Mouse (Mus musculus): ENCODE results near the gene Elk3.

Elk3 gene

DNA sequence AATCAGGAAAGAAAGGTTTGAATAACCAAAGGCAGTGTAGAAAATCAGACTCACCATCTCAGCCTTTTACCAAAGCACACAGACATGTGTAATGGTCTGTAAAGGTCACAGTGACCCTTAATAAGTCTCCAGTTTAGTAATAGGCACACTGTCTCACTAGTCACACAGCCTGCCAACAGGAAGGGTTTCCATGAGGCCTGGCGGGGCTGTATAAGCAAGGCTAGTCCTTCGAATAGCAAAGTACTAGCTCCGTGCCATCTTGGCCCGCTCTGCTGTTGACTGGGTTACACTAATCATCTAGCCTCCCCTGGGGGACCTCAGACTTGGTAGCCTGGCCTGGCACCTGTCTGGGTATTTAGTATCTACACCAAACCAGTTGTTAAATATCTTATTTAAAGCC, 20.6 kb upstream of the Elk3 start:
- DNase-seq (ENCODE audit: inconsistent ontology term), result no peak

DNA sequence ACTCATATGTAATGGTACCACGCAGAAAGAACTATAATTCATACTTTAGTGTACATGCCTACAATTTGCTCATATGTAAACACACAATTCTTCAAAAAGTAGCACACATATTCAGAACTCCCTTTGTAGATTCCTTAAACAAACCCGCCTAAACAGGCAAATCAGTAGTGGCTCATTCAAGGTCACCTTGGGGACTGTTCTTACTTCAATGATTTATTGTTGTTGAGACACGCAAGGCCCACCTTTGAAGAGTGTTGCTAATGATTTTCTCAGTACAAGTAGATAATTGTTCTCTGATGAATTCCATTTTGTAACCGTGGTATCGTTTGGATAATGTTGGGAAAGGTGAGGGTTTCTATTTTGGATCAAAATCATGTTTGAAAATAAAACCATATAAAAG, 17.4 kb upstream of the Elk3 start:
- no peak for DNase-seq (ENCODE audit: inconsistent ontology term)

DNA sequence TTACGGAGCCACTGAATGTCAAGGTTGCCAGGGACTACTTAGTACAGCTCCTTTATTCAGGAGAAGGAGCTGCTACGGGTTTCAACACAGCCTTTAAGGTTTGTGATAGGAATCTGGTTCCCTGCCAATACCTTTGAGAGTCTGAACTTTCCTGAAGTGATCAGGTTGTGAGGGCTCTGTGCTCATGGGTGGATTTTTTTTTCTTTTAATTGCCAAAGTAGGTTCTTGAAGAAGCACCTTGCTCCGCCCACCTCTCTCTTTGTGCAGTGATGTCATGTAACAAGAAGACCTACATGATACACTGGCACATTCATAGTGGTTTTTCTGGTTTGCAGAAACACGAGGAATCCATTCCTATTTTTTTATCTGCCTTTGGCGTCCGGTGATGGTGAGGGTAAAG, 16.3 kb upstream of the Elk3 start:
- DNase-seq (ENCODE audit: inconsistent ontology term), result no peak

DNA sequence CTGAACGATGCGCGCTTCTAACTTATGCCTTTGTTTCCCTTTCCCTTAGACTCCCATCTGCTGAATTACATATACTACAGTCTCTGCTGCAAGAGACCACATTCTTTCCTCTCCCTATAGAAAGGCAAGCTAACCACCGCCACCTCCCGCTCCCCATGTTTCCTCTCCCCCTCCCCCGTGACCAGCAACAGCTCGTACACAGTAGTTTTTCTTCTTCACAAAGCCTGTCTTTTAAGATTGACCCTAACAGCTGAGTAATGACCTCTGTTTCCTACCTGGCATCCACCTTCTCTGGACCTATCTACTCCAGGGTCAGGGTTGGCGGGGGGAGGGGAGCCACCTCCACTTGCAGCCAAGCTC, 15.8 kb upstream of the Elk3 start:
- no peak for DNase-seq (ENCODE audit: inconsistent ontology term)

DNA sequence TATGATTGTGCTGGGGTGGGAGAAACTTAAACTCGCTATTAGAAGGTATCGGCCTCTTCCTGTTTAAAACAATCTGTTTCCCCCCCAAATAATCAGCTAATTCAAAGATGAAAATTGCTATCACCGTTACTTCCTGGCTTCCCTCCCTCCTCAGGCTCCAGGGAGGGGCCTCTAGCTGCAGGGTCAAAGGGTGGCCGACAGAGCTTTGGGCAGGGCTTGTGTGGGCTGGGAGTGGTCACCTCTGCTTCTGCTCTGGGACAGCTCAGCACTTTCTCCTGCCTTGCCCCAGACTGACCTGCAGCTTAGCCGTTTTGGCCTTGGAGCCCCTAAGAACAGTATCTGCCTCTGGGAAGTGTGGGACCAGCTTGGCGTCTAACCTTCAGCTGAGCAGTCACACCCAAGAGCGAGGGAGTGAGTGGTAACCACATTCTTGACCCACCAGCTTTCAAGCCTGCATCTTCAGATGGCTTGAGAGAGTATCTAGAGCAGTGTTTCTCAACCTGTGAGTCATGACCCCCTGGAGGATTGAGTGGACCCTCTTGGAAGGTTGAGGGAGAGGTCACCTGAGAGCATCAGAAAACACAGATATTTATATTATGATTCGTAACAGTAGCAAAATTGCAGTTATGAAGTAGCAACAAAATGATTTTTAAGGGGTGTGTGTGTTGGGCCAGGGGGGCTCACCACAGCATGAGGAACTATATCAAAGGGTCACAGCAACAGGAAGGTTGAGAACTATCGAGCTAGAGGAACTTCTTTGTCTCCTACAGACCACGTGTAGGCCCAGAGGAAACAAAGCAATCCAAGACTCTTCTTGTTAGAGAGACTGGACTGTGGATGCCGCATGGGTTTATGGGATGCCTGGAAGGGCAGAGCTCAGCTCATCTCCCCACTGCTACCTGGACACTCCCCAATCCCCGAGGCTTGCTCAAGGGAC, 15.1 kb upstream of the Elk3 start:
- no peak for DNase-seq (ENCODE audit: inconsistent ontology term)

DNA sequence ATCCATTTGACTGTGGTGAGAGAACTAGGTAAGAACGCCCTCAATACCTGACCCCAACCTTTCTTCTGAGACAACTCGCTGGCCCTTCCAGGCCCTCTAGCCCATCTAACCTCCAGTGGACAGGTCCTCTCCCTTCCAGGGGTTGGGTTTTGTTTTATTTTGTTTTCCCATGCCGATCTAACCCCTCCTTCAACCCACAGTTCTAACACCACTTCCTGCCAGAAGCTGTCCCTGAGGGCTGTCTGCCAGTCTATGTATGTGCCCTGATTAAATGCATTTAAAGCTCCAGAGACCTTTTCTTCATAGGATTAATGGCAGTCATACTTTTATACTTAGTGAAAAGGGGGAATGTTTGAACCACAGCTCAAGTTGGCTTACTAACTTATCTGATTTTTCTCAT, 14.4 kb upstream of the Elk3 start:
- no peak for DNase-seq (ENCODE audit: inconsistent ontology term)

DNA sequence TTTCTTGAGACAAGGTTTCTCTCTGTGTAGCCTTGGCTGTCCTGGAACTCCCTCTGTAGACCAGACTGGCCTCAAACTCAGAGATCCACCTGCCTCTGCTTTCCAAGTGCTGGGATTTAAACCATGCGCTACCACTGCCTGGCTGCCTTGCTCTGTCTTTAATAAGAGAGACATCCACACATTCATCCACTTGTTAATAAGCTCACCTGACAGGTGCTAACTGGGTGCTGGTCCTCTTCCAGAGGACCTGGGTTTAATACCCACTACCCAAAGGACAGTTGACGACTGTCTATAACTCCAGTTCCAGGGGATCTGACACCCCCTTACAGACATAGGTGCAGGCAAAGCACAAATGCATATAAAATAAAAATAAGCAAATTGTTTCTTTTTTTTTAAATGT, 13.5 kb upstream of the Elk3 start:
- DNase-seq (ENCODE audit: inconsistent ontology term), result no peak

DNA sequence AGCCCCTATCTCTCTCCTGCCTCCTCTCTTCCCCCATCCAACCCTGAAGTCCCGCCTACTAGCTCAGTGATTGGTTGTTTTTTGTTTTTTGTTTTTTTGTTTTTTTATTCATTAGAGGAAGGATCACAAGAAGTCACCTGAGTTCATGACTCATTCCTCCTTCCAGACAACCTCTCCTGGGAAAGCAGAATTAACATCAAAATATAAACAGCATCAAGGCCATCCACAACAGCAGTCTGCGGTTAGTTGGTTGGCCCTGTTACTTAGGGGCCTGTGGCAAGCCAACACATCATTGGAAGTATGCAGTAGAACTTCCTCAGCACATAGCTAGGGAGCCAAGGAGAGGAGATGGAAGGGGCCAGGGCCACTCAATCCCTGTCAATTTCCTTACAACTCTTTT, 12.7 kb upstream of the Elk3 start:
- no peak for DNase-seq (ENCODE audit: inconsistent ontology term)

DNA sequence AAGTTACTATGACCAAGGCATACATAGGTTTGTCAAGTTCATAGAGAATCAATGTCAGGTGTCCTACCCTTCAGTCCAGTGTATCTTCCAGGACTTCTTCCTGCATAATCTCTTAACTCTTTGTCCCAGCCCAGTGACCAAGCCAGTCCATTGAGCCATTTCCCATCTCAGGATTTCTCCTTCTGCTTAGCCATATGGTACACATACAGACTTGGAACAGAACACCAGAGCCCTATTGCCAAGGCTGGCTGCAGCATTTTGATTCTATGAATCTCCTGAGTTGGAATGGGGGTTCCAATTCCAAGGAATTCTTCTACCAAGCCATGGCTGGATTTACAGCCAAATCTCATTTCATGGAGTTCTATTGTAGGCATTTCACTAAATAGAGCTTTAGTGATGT, 10.8 kb upstream of the Elk3 start:
- DNase-seq (ENCODE audit: inconsistent ontology term), result no peak

DNA sequence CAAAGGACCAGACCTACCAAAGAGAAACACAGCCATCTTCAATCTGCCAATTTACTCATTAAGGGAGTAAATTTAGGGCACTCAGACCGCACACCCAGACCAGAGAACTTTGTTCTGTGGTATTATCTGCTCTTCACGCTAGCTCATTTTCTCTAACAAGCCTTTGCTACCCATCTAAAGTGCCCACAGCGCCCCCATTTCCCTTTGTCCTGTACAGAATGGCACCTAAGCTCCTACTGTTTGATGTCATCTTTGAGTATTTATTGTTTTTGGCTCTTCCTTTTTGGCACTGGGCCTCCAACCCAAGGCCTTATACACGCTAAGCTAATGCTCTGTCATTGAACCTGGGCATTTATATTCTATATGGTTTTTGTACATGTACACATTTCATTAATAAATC, 9.2 kb upstream of the Elk3 start:
- DNase-seq (ENCODE audit: inconsistent ontology term), result no peak

DNA sequence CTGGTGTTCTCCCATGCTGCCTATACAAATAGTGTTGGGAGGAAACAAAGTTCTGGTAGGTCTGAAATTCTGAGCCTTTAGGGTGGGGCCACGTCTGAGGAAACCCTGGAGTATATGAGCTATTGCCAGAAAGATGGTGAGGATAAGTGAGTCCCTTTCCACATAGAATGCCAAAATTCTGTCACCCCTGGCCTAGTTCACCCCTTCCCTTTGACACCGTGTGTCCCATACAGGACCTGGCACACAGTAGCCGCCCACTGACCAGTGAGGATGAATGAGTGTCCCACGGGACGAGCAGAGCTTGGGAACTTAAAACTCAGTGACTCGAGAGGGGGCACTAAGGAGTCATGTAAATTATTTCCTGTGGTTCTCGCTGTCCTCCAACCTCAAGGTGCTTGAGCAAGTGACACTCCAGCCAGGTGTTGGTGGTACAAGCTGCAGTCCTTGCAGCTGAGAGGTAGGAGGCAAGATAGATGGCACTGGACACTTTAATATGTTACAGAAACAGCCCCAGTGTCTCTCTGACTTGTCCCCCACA, 8.7 kb upstream of the Elk3 start:
- no peak for DNase-seq (ENCODE audit: inconsistent ontology term)

DNA sequence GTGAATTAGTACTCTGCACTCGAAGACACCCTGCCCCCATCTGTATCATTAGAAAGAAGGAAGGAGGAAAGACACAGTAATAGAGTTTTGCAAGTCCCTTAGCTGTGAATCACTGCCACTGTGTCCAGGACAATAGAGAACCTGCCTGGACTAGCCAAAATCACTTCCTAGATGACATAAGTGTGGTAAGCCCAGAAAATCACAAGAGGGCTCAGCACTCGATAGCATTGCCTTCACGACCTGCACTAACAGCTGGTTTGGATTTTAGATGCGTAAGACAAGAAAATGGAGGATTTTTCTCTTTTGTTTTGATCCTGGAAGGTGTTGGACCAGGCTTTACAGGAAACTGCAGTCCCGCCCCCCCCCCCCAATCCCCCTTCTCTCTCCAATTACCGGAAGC, 6.0 kb upstream of the Elk3 start:
- DNase-seq (ENCODE audit: inconsistent ontology term), result no peak

DNA sequence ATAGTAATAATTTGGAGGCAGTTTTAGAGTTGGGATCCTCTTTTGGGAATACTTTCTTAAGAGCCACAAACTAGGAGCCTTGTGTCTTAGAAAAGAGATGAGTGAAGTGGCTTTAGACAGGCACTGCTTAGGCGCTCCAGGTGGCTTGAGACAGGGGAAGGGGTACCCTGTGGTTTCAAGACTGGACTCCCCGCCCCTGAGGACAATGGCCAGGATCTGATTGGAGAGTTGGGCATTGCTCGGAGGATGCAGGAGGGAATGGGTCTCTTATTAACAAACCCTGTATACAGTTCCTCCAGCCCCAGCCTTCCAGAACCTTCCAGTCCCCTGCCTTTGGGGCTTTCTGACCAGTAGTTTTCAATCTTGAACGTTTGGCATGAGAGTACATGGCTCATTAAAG, 641 bp upstream of the Elk3 start:
- no peak for DNase-seq (ENCODE audit: inconsistent ontology term)

DNA sequence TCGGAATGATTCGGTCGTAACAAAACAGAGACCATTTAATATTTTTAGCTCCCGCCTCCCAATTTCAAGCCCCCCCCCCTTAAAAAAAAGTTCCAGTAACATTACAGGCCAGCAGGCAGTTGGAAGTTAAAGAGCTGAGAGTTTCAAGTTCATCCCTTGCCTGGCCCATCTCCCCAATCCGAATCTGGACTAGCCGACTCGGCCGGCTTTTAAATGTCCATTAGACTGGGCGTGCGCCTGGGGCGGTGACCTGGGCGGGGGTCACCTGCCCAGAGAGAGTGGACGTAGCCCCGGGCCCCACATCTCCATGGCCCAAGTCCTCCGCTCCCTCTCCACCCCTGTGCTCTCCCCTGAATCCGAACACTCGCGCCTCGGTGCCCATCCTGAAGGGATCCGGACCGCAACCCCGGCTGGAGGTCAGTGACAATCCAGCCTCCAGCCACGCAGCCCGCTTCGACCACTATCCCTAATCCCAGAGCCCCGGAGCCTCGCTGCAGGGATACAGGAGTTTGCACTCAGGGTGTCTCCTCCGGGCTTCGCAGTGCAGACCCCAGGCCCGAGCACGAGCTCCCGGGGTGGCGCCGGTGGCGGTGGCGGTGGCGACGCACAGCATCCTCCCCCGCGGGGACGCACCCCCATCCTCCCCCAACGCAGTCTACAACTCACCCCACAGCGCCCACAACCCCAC, 857 bp downstream of the Elk3 start:
- peak; percentile 56 for DNase-seq (ENCODE audit: inconsistent ontology term)

DNA sequence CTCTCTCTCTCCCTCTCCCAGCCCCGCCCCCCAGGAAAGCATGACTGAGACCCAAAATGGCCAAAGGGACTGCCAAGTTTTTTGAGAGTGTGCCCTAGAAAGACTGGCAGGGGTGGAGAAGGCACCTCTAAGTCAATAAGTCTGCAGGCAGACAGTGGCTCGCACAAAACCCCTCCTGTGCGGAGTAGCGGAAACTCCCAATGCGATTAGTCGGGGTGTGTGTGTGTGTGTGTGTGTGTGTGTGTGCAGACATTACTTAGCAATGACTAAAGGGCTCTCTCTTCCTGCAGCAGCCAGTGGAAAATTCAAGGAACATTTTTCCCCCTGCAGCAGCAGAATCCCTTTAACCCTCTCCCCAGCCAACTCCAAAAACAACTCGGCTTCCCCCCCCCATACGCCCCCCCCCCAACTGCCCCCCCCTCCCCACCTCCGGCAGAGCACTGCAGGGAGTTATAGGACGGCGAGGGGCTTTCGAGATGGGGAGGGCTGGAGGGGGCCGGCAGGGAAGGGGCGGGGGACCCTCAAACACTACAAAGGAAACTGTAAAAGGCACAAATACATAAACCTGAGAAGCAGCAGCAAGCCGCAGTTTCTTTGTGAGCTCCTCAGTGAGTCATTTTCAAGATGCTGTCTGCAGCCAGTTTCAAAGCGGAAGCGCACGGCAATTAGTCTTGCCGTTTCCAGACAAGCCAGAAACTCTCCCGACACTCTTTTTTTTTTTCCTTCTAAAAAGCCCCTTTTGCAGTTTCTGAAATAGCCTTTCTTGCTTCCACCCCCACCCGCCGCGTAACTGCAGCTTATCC, 1.6 kb downstream of the Elk3 start:
- peak; percentile 83 for DNase-seq (ENCODE audit: inconsistent ontology term)

DNA sequence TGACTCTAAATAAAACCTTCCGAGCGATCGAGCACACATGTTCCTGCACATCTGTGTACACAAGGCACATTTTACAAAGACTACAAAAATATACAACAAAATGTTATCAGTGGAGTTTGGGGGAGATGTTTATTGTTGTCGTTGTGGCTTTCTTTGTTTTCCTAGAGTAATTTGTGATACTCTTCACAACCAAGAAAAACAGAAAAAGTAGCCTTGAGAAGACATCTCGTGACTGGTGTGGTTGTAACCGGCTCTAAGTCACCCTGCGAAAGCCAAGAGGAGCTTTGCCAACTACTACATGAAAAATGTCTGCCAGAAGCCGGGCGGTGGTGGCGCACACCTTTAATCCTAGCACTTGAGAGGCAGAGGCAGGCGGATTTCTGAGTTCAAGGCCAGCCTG, 4.6 kb downstream of the Elk3 start:
- DNase-seq (ENCODE audit: inconsistent ontology term), result no peak

DNA sequence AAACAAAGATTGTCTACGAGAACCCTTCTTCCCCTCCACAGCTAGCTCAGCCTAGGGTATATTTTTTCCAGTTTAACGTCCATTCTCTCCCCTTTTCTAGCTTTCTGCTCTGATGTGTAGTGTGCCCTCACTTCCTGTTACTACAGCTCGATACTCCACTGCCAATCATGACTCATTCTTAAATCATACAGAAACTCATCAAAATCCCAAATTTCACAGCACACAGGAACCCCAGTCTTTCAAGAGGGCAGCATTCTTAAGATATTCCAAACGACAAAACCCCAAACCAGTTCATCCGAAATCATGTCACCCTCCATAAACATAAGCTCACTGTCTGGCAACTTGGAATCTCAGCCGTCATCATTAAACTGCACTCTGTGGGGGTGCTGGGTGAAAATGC, 5.0 kb downstream of the Elk3 start:
- peak; percentile 78 for DNase-seq (ENCODE audit: inconsistent ontology term)

DNA sequence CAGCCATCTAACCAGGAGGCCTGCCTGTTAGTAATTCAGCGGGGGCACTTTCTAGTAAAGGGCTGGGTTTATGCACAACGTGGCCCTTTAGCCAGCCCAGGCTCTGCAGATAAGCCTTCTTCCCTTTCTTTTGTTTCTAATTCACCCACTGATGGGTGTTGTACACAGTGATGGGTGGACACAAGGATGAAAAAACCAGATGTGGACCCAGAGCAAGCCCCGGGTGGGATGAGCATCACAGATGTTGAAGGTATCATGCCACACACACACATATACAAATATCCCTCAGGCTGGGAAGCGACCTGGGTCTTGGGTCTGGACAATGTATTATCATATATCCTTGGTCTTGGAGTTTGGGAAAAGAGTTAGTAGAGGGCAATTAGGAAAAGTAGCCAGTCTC, 7.7 kb downstream of the Elk3 start:
- no peak for DNase-seq (ENCODE audit: inconsistent ontology term)

DNA sequence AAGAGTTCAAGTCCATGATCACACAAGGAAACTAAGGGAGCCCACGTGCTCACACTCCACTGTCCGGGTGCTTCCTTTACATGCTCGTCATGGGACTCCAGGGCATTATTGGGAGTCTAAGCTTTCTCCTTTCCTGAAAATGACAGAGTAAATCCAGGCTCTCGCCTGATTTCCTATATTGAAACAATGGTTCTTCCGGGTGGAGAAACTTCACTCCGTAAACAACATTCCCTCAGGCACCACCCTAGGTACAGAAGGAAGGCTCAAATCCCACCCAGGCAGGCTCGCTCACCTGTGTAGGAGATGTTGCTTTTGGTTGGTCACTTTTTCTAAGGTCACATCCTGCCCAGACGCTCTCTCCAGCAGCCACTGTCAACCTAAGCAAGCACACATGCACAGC, 9.1 kb downstream of the Elk3 start:
- DNase-seq (ENCODE audit: inconsistent ontology term), result no peak

DNA sequence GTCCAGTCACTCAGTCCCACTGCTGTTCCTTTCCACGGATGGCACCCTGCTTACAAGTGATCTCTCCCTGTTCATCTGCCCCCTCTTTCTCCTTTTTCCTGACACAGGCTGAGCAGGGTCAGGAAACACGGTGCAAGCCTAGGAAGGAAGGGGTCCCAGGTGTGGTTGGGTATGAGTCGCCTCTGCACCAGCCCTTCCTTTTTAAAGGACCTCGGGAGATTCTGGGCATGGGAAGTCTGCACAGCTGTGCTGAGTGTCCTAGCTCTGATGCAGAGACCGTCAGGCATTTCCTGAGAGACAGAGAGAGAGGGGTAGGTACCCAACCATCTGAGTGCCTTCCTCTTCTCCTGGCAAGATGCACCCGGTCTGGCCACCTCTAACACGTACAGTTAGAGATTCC, 12.7 kb downstream of the Elk3 start:
- no peak for DNase-seq (ENCODE audit: inconsistent ontology term)

DNA sequence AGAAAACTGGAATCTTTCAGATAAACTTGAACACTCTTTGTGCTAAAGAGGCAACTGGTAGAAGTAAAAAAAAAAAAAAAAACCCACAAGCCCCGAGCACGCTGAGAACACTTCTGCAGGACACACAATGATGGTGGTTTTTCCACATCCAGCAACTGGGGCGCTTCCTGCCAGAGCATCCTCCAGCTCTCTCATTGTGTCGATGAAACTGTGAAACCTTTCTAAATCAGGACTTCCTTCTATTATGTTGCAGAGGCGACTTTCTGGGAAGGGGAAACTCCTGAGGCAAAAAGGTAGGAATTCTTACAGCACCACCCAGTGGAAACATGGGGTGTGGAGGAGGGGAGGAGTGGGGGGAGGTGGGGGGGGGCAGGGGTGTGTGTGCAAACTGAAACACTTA, 13.2 kb downstream of the Elk3 start:
- DNase-seq (ENCODE audit: inconsistent ontology term), result no peak

DNA sequence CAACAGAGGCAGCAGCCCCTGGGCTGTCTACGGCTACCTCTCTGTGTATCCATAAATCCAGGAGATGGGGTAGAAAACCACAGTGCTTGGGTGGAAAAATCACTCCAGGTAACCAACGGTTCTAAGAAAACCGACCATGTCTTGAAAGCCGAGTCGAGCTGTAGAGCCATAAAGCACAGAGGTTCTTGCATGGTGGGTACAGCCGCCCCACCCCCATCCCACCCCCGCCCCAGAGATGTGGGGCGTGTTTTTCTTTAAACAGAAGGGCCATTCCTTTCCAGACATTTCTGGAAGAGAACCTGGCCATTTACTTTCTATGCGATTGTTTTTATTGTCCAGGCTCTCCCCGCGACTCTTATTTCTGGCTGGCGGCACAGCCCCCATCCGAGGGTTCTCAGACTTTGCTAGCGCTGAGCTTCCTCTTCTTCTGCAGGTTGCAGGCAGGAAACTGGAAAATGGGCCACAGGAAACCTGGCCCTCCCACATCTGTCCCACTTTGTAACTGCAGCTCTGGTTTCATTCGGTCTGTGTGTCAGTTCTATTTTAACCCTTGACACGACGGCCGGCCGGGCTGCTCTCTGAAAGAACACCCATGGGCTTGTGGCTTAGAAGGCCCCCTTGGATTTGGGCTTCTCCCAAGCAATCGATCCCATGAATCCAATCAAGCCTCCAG, 16.3 kb downstream of the Elk3 start:
- no peak for DNase-seq (ENCODE audit: inconsistent ontology term)

Data from Muller cell, postnatal 12 days (primary cell).